In the genomic region with DNA sequence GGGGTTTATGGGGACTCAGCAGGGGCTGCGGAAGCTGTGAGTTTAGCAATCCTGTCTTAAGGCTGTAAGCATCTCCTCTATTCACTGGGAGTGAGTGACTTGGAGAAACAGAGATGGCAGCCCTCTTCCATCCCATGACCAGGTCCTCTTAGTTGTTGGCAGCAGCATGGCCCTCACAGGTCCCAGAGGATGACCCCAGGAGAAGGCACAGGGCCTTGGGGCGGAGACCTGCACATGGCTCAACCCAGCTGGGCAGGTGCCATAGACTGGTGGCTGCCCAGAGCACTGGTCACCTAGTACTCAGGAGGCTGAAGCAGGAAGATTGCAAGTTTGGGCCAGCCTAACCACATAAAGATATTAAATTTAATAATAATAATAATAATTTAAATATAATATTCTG, we compare ENCODE assay signal across 14 mouse cellular contexts. TPM values are rescaled to one million over a fixed set of nuclear protein-coding genes. Genes with fewer than 3 reads are reported as not detected.
A peak's percentile ranks its signal among the peaks of the same experiment; 100 is the strongest.
DNase-seq lines count a peak whose midpoint lies in the region; ATAC-seq and TF ChIP-seq lines count a peak whose summit lies in the region.
"Had no signal": no experiment of that assay in that cellular context is flagged by ENCODE, and none has a peak within 500 bp of the region (broad histone marks: within the 10 kb centered on the region; RNA-seq: fewer than 3 reads in every experiment).

No protein-coding gene starts in this region.

- H3K4me1 ChIP-seq in forebrain, embryonic 12.5 days = peaks cover 15% of the 10 kb centered on the region
- peaks cover 9% of the 10 kb centered on the region for H3K4me1 ChIP-seq in forebrain, embryonic 10.5 days
- H3K4me1 ChIP-seq in stomach, postnatal 0 days (replicated peaks; ENCODE audit: control insufficient read depth, insufficient read depth) = no peaks in the 10 kb centered on the region

- no peak for TF ChIP-seq CTCF in stomach, postnatal 0 days (IDR thresholded peaks at IDR 0.05; ENCODE audit: low read depth)

- H3K36me3 ChIP-seq in forebrain, embryonic 12.5 days (replicated peaks) = peaks cover 9% of the 10 kb centered on the region; the same call in 1 of the 2 replicates
- peaks cover 9% of the 10 kb centered on the region for H3K36me3 ChIP-seq in forebrain, embryonic 10.5 days (replicated peaks)
- H3K36me3 ChIP-seq in stomach, postnatal 0 days (ENCODE audit: control insufficient read depth, insufficient read depth, low read length) = no peaks in the 10 kb centered on the region
- H3K36me3 ChIP-seq: forebrain, embryonic 15.5 days had no signal

- H3K27ac ChIP-seq in forebrain, embryonic 12.5 days = 0 out of 2 replicates have a peak overlapping the region, but pooled peaks have one; percentile 19
- no peak overlapping the region for H3K27ac ChIP-seq in forebrain, embryonic 10.5 days
- H3K27ac ChIP-seq in stomach, postnatal 0 days (replicated peaks) = no peak overlapping the region
- H3K27ac ChIP-seq: embryonic facial prominence, embryonic 10.5 days; embryonic facial prominence, embryonic 12.5 days; forebrain, embryonic 13.5 days; forebrain, embryonic 15.5 days had no signal

- no peaks in the 10 kb centered on the region for H3K9me3 ChIP-seq in forebrain, embryonic 12.5 days
- H3K9me3 ChIP-seq in forebrain, embryonic 10.5 days = no peaks in the 10 kb centered on the region
- no peaks in the 10 kb centered on the region for H3K9me3 ChIP-seq in stomach, postnatal 0 days (ENCODE audit: control insufficient read depth, low read length)
- H3K9me3 ChIP-seq: embryonic facial prominence, embryonic 10.5 days; embryonic facial prominence, embryonic 12.5 days; forebrain, embryonic 13.5 days; forebrain, embryonic 15.5 days had no signal

- no peak overlapping the region for H3K4me3 ChIP-seq in forebrain, embryonic 12.5 days (replicated peaks)
- H3K4me3 ChIP-seq in forebrain, embryonic 10.5 days = no peak overlapping the region
- no peak overlapping the region for H3K4me3 ChIP-seq in stomach, postnatal 0 days (ENCODE audit: low read depth, low read length)
- H3K4me3 ChIP-seq: embryonic facial prominence, embryonic 10.5 days; embryonic facial prominence, embryonic 12.5 days; forebrain, embryonic 13.5 days; forebrain, embryonic 15.5 days had no signal

- 100% methylated on average over 2 of the region's 2 CpGs for WGBS in forebrain, embryonic 12.5 days
- 85% methylated on average over 2 of the region's 2 CpGs for WGBS in forebrain, embryonic 10.5 days
- WGBS in stomach, postnatal 0 days = 89% methylated on average over 1 of the region's 2 CpGs

- H3K27me3 ChIP-seq in forebrain, embryonic 12.5 days = peaks cover 10% of the 10 kb centered on the region; the same call in 1 of the 2 replicates
- H3K27me3 ChIP-seq in forebrain, embryonic 10.5 days (ENCODE audit: poor library complexity, severe bottlenecking) = peaks cover 8% of the 10 kb centered on the region; the same call in 1 of the 2 replicates
- no peaks in the 10 kb centered on the region for H3K27me3 ChIP-seq in stomach, postnatal 0 days (ENCODE audit: control insufficient read depth, insufficient read depth, low read length)
- H3K27me3 ChIP-seq: forebrain, embryonic 13.5 days; forebrain, embryonic 15.5 days; Patski had no signal

- H3K4me2 ChIP-seq in forebrain, embryonic 12.5 days = no peak overlapping the region
- H3K4me2 ChIP-seq in stomach, postnatal 0 days (replicated peaks; ENCODE audit: low read depth) = no peak overlapping the region
- H3K4me2 ChIP-seq: embryonic facial prominence, embryonic 12.5 days; forebrain, embryonic 15.5 days had no signal

- H3K9ac ChIP-seq in forebrain, embryonic 12.5 days = no peak overlapping the region
- H3K9ac ChIP-seq in stomach, postnatal 0 days (ENCODE audit: low read length) = no peak overlapping the region
- H3K9ac ChIP-seq: embryonic facial prominence, embryonic 12.5 days; forebrain, embryonic 15.5 days; forebrain, postnatal 0 days had no signal

- no peak for ATAC-seq in forebrain, embryonic 12.5 days (ENCODE audit: low FRiP score)
- ATAC-seq in stomach, postnatal 0 days (ENCODE audit: low FRiP score, low TSS enrichment) = 0 out of 2 replicates have a peak, but pooled peaks have one; percentile 11
- ATAC-seq: activated CD4-positive, CD25-positive, alpha-beta regulatory T cell, adult 4 months had no signal

- DNase-seq in adrenal gland, postnatal 14 days = peak; percentile 60
- no peak for DNase-seq in adrenal gland, adult 18-20 months (ENCODE audit: low spot score in 2 of 2)
- no peak for DNase-seq in forebrain, embryonic 10.5 days (ENCODE audit: extremely low spot score, low spot score)
- no peak for DNase-seq in stomach, postnatal 0 days (ENCODE audit: low spot score)
- no peak for DNase-seq in natural killer cell, adult 2 months (ENCODE audit: low spot score in 2 of 2)

- TF ChIP-seq EP300 in stomach, postnatal 0 days (optimal IDR thresholded peaks at IDR 0.05) = no peak

RNA-seq across cellular contexts. Expression of a gene that starts 11.9 kb away (rescaled TPM):
- 78.8 and 80.8 TPM in 2 replicates for total RNA-seq in adrenal gland, postnatal 14 days (2021)
- 100 to 1,000 TPM; 149 to 166 TPM for total RNA-seq in adrenal gland, adult 18-20 months (2021)
- polyA plus RNA-seq in forebrain, embryonic 12.5 days (2016; fragmentation: Nextera tagmentation; extraction: Ambion mirVana) = 4.7 and 6.3 TPM in 2 replicates
- polyA plus RNA-seq in forebrain, embryonic 10.5 days (2016; fragmentation: Nextera tagmentation; extraction: Ambion mirVana) = 0.52 and 0.92 TPM in 2 replicates
- 112 and 116 TPM in 2 replicates for polyA plus RNA-seq in stomach, postnatal 0 days (2015; fragmentation: Nextera tagmentation; extraction: Ambion mirVana)
- total RNA-seq: MEL had no signal

RNA-seq across cellular contexts. Expression of a gene that starts 39.1 kb away (rescaled TPM):
- total RNA-seq in adrenal gland, postnatal 14 days (2021) = 77.8 and 121 TPM in 2 replicates
- total RNA-seq in adrenal gland, adult 18-20 months (2021) = 10 to 100 TPM; 59.9 to 62.9 TPM
- 149 and 165 TPM in 2 replicates for polyA plus RNA-seq in forebrain, embryonic 12.5 days (2016; fragmentation: Nextera tagmentation; extraction: Ambion mirVana)
- 105 and 107 TPM in 2 replicates for polyA plus RNA-seq in forebrain, embryonic 10.5 days (2016; fragmentation: Nextera tagmentation; extraction: Ambion mirVana)
- 19.2 and 20.7 TPM in 2 replicates for polyA plus RNA-seq in stomach, postnatal 0 days (2015; fragmentation: Nextera tagmentation; extraction: Ambion mirVana)

Comparison
In these comparisons a context has a peak if more than half of its experiments do, and no peak if none do; other contexts are left out.
1. RNA of a gene that starts 11.9 kb away (polyA plus RNA-seq): 112 to 116 TPM in stomach, postnatal 0 days; 4.7 to 6.3 TPM in forebrain, embryonic 12.5 days and 0.52 to 0.92 TPM in forebrain, embryonic 10.5 days; every median in the first group is over 10 times any median in the second.